Mouse (Mus musculus): ENCODE measurements at regions not wholly inside any gene's neighbourhood (a gene's known extent, or its start where the extent isn't known, plus 50 kb on each side); places are given as distances from the start of the nearest gene placed in this dataset.
A peak's percentile ranks its signal among the peaks of the same experiment; 100 is the strongest.

GRCm38 (mm10) chr4:53341181-53341580 lies 99.0 kb upstream of the Slc44a1 start:
- Histone ChIP-seq H3K36me3 (no peaks in the 10 kb centered on the region), H3K9ac (no peak overlapping the region), H3K4me1 (peaks cover 10% of the 10 kb centered on the region; the same call in 1 of the 2 replicates), H3K4me3 (no peak overlapping the region), H3K4me2 (replicated peaks) (no peak overlapping the region), H3K9me3 (peaks cover 6% of the 10 kb centered on the region; the same call in 1 of the 2 replicates), H3K27me3 (no peaks in the 10 kb centered on the region), H3K27ac (no peak overlapping the region)
- WGBS = 93% methylated on average over 4 of the region's 4 CpGs
- ATAC-seq (ENCODE audit: low FRiP score, low read depth) = no peak

DNA sequence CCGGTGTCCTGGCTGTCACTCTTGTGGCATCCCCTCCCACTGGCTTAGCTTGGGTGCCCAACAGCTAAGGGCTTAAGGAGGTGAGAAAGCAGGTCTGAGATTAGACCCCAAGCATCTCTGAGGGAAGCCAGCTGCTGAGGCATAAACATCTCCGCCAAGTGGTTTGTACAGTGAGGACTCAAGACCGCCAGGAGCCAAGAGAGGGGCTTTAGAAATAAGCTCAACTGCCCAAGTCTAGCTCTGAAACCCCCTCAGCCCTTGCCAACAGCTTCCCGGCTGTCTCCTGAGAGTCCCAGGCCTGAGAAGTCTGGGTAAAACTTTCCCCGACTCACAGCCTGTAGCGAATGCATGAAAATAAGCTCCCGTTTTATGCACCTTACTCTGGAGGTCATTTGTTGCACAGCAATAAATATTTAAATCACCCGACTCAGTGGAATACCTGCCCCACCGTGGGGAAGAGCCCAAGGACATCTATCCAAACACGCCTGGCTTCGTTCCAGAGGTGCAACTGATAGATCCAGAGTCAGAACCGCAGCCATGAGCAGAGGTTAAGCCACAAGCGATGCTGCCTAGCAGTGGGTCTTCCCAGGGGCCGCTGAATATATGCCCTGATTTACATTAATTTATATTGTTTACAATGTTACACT lies 100.1 kb upstream of the Slc44a1 start:
- 81% methylated on average over 13 of the region's 14 CpGs for WGBS
- ATAC-seq (ENCODE audit: low FRiP score, low read depth) = no peak
- Histone ChIP-seq H3K4me3 (no peak overlapping the region), H3K9ac (no peak overlapping the region), H3K4me1 (peaks cover 10% of the 10 kb centered on the region; the same call in 1 of the 2 replicates), H3K4me2 (replicated peaks) (no peak overlapping the region), H3K9me3 (peaks cover 6% of the 10 kb centered on the region; the same call in 1 of the 2 replicates), H3K36me3 (no peaks in the 10 kb centered on the region), H3K27me3 (no peaks in the 10 kb centered on the region), H3K27ac (no peak overlapping the region)

DNA sequence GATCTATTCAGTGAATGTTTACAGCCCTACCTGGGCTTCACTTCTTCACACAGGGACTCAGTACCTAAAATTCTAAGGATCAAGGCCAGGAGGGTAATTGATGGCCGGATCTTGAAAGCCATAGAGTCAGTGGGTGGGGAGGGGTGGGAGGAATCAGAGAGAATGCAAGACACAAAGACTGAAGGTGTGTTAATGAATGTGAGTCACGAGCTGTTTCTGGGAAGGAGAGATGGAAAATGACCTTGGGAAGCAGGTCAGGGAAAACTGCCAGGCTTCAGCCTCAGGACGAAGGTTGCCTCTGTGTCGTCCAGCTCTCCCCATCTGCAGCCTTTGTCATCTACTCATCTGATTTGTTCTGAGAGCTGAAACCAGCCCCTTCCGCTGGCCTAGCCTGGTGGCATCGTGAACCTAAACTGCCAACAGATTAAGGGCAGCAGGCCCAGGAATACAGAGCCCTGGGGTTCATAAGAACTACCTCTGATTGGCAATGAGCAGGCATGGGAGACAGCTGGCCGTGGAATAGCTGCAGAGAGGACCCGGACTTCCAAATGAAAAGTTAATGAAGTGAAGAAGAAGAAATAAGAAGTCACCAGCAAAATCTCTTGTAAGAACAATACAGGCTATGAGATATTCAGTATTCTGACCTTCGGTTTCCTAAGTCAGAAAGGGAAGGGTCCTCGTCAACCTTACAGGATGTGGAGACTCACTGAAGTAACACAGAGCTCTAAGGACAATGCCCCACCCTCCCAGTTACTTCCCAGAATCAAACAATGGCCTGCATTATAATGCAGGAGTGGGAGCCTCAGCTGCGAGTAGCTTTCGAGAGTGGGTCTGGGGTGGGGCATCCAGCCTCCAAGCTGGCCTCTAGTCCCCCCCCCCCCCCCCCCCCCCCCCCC lies 100.8 kb upstream of the Slc44a1 start:
- Histone ChIP-seq H3K9ac (no peak overlapping the region), H3K9me3 (peaks cover 6% of the 10 kb centered on the region; the same call in 1 of the 2 replicates), H3K4me1 (peaks cover 10% of the 10 kb centered on the region; the same call in 1 of the 2 replicates), H3K27ac (no peak overlapping the region), H3K36me3 (no peaks in the 10 kb centered on the region), H3K4me3 (no peak overlapping the region), H3K4me2 (replicated peaks) (no peak overlapping the region), H3K27me3 (no peaks in the 10 kb centered on the region)
- WGBS = 60% methylated on average over 12 of the region's 12 CpGs
- ATAC-seq (ENCODE audit: low FRiP score, low read depth) = no peak

GRCm38 (mm10) chr4:53338479-53338878 lies 101.7 kb upstream of the Slc44a1 start:
- Histone ChIP-seq H3K9me3 (peaks cover 6% of the 10 kb centered on the region; the same call in 1 of the 2 replicates), H3K9ac (no peak overlapping the region), H3K27me3 (no peaks in the 10 kb centered on the region), H3K27ac (no peak overlapping the region), H3K4me3 (no peak overlapping the region), H3K4me1 (peaks cover 10% of the 10 kb centered on the region; the same call in 1 of the 2 replicates), H3K4me2 (replicated peaks) (no peak overlapping the region), H3K36me3 (no peaks in the 10 kb centered on the region)
- WGBS = 77% methylated on average over 4 of the region's 4 CpGs
- ATAC-seq (ENCODE audit: low FRiP score, low read depth) = no peak

- Histone ChIP-seq H3K36me3 (no peaks in the 10 kb centered on the region), H3K27me3 (no peaks in the 10 kb centered on the region), H3K27ac (no peak overlapping the region), H3K9ac (no peak overlapping the region), H3K4me3 (no peak overlapping the region), H3K9me3 (peaks cover 6% of the 10 kb centered on the region; the same call in 1 of the 2 replicates), H3K4me1 (peaks cover 10% of the 10 kb centered on the region; the same call in 1 of the 2 replicates), H3K4me2 (replicated peaks) (no peak overlapping the region)
- WGBS = 37% methylated on average over 8 of the region's 8 CpGs
- ATAC-seq (ENCODE audit: low FRiP score, low read depth) = 0 out of 2 replicates have a peak, but pooled peaks have one; percentile 28
Observed at GRCm38 (mm10) chr4:53337784-53338183, 102.4 kb upstream of the Slc44a1 start.

DNA sequence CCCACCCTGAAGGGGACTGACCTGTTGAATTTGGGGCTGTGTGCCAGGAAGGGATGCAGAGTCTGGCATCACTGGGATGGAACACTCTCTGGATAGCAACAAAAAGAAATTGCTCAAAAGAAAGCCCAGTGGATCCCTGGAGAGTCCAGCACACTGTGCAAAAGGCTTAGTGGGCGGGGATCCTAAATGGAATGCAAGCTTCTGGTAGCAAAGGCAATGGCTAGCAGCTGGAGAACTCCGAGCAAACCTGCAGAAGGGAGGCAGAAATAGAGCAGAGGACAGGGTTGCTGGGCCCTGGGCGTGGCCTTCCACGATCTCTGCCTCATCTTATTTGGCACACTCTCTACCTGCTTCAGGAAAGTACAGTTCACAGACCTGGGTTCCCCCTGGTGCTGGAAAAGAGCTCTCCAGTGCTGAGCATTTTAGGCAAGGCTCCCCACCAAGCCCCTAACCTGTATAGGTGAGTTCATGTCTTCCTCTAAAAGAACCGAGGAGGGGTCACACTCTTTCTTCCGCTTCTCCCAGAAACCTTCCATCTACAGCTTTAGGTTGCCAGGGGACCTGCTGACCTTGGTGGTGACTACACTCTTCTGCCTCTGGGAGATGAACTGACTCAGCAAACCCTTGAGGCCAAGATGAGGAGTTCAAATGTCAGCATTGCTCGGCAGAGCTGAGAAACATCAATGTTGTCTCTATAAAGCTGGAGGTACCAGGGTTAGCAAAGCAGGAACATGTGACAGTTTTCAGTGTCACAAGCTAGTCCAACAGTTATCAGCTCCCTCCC lies 112.6 kb upstream of the Slc44a1 start:
- WGBS = 66% methylated on average over 7 of the region's 7 CpGs
- Histone ChIP-seq H3K9ac (no peak overlapping the region), H3K4me1 (peaks cover 7% of the 10 kb centered on the region; the same call in 1 of the 2 replicates), H3K36me3 (no peaks in the 10 kb centered on the region), H3K27ac (no peak overlapping the region), H3K9me3 (no peaks in the 10 kb centered on the region), H3K4me3 (no peak overlapping the region), H3K4me2 (replicated peaks) (no peak overlapping the region), H3K27me3 (no peaks in the 10 kb centered on the region)
- ATAC-seq (ENCODE audit: low FRiP score, low read depth) = peak; percentile 75

- 56% methylated on average over 4 of the region's 4 CpGs for WGBS
- Histone ChIP-seq H3K9ac (no peak overlapping the region), H3K27ac (no peak overlapping the region), H3K27me3 (no peaks in the 10 kb centered on the region), H3K9me3 (no peaks in the 10 kb centered on the region), H3K36me3 (no peaks in the 10 kb centered on the region), H3K4me3 (no peak overlapping the region), H3K4me1 (peaks cover 10% of the 10 kb centered on the region), H3K4me2 (replicated peaks) (no peak overlapping the region)
- no peak for ATAC-seq (ENCODE audit: low FRiP score, low read depth)
Observed at GRCm38 (mm10) chr4:53323838-53324237, 116.4 kb upstream of the Slc44a1 start.

DNA sequence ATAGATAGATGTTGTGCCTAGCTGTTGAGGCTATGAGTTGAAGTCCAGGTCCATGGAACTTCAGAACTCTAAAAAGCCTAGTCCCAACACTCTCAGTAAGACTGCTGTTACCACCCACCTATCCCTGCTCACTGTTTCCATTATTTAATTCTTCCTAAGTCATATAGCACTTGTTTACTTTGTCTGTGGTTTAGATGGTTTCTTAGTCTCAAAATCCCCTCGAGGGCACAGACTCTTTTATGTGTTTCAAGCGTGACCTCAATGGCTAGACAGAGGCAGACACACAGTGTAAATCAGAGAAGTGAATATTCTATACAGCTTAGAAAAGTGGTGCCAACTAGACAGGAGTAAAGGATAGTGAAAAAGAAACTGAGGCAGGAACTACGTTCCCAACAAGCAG lies 117.0 kb upstream of the Slc44a1 start:
- H3K9me3 ChIP-seq = no peaks in the 10 kb centered on the region
- WGBS = 65% methylated on average over 3 of the region's 3 CpGs
- H3K27ac ChIP-seq = no peak overlapping the region
- no peak overlapping the region for H3K4me2 ChIP-seq (replicated peaks)
- H3K36me3 ChIP-seq = no peaks in the 10 kb centered on the region
- no peak overlapping the region for H3K4me3 ChIP-seq
- H3K4me1 ChIP-seq = peaks cover 17% of the 10 kb centered on the region
- ATAC-seq (ENCODE audit: low FRiP score, low read depth) = no peak
- no peak overlapping the region for H3K9ac ChIP-seq
- no peaks in the 10 kb centered on the region for H3K27me3 ChIP-seq

DNA sequence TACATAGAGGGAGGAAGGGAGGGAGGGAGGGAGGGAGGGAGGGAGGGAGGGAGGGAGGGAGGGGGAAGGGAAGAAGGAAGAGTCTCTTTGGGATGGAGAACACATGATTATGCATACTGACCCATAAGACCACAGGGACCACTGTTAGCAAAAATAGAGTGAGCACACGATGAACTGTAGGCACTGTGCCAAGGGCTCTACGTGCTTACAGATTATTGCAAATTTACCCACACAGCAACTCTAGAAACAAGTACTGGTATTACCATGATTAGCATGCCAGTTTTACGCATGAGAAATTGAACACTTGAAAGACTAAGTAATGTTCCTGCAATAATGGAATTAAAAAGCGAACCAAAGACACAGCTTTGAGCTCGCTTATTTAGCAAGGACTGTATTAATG lies 117.7 kb upstream of the Slc44a1 start:
- H3K27ac ChIP-seq = no peak overlapping the region
- H3K4me3 ChIP-seq = no peak overlapping the region
- no peak overlapping the region for H3K9ac ChIP-seq
- WGBS = 67% methylated on average over 5 of the region's 5 CpGs
- no peak overlapping the region for H3K4me2 ChIP-seq (replicated peaks)
- H3K9me3 ChIP-seq = no peaks in the 10 kb centered on the region
- ATAC-seq (ENCODE audit: low FRiP score, low read depth) = no peak
- peaks cover 21% of the 10 kb centered on the region for H3K4me1 ChIP-seq
- no peaks in the 10 kb centered on the region for H3K36me3 ChIP-seq
- H3K27me3 ChIP-seq = no peaks in the 10 kb centered on the region

DNA sequence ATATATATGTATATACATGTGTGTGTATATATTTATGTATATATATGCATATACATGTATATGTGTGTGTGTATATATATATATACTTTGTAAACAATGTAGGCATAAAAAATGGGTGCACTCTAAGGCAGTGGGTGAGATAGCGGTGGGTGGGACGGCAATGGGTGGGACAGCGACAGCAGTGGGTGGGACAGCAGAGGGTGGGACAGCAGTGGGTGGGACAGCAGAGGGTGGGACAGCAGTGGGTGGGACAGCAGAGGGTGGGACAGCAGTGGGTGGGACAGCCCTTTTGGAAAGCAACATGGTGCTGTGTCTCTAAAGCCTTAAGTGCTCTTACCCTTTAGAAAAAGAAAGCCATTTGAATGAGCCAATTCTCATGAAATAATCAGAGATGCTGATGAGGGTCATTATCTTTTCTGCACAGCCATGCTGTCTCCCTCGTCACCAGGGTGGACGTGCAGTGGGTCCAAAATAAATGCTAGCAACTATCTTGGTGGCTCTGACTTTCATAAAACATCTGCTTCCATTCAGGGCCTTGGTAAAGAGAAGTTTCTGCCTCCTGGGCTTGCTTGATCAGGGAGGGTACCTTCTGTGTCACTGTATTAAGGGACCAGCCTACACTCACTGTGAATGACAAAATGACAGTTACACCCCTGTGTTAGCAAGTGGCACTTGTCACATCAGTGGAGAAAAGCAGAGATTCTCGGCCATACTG lies 119.3 kb upstream of the Slc44a1 start:
- no peaks in the 10 kb centered on the region for H3K9me3 ChIP-seq
- H3K4me1 ChIP-seq = peaks cover 33% of the 10 kb centered on the region
- no peak for ATAC-seq (ENCODE audit: low FRiP score, low read depth)
- H3K4me3 ChIP-seq = no peak overlapping the region
- WGBS = 78% methylated on average over 6 of the region's 6 CpGs
- H3K36me3 ChIP-seq = no peaks in the 10 kb centered on the region
- H3K27ac ChIP-seq = no peak overlapping the region
- H3K27me3 ChIP-seq = no peaks in the 10 kb centered on the region
- no peak overlapping the region for H3K9ac ChIP-seq
- no peak overlapping the region for H3K4me2 ChIP-seq (replicated peaks)

DNA sequence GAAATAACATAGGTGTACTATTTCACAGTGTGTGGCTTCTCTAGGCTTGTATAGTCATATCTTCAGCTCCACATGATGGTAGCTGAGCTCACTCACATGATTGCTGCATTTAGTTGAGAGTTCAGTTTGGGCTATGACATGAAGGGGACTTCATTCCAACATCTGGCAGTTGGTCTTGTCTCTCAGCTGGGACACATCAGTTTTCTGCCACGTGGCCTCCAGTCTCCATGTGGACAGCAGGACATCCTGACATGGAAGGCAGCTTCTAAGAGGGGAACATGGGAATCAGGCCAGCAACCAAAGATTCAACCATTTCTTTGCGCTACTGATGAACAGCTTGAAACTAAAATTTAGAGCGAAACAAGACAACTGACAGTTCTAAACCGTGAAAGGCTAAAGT lies 121.2 kb upstream of the Slc44a1 start:
- Histone ChIP-seq H3K4me3 (no peak overlapping the region), H3K9me3 (no peaks in the 10 kb centered on the region), H3K27ac (peak overlapping the region; percentile 12; the same call in 1 of the 2 replicates), H3K27me3 (no peaks in the 10 kb centered on the region), H3K9ac (no peak overlapping the region), H3K36me3 (no peaks in the 10 kb centered on the region), H3K4me1 (peaks cover 45% of the 10 kb centered on the region), H3K4me2 (replicated peaks) (no peak overlapping the region)
- ATAC-seq (ENCODE audit: low FRiP score, low read depth) = no peak
- WGBS = 78% methylated on average over 4 of the region's 4 CpGs
